Mouse (Mus musculus) CH12.LX (cell line): ENCODE data around the gene Txndc9.

ENCODE experiments used
- CTCF ChIP-seq, 2 experiments: IDR thresholded peaks in 1 of 2; conservative IDR thresholded peaks in 1 of 2; 2 replicates each; pipeline ENCODE4 v1.5.1; 2011 to 2012; ENCODE audit warnings: low read depth in 2 of 2, low read length in 2 of 2, improper control_type of control experiment in 1 of 2, inconsistent platforms in 1 of 2, mild to moderate bottlenecking in 1 of 2, moderate library complexity in 1 of 2
- EP300 ChIP-seq: IDR thresholded peaks from 2 replicates; pipeline ENCODE4 v1.6.1; 2011; ENCODE audit warnings: low read length, improper control_type of control experiment
- NRF1 ChIP-seq: IDR thresholded peaks from 2 replicates; pipeline ENCODE4 v1.6.1; 2014; ENCODE audit warnings: low read depth, mild to moderate bottlenecking, inconsistent platforms, low read length, improper control_type of control experiment, moderate library complexity
- POLR2A ChIP-seq: IDR thresholded peaks from 2 replicates; pipeline ENCODE4 v1.6.1; 2011; ENCODE audit warnings: low read depth, mild to moderate bottlenecking, improper control_type of control experiment, low read length
- ZKSCAN1 ChIP-seq: IDR thresholded peaks from 2 replicates; pipeline ENCODE4 v1.6.1; 2012; ENCODE audit warnings: low read depth, inconsistent platforms, low read length, improper control_type of control experiment, borderline replicate concordance

GRCm38 (mm10) chr1:37996226-37996625, 1.5 kb downstream of the Txndc9 start:
- TF ChIP-seq CTCF (conservative IDR thresholded peaks at IDR 0.05 in 1 of 2, IDR thresholded peaks at IDR 0.05 in 1 of 2; ENCODE audit: low read depth in 2 of 2, low read length in 2 of 2) (no peak), ZKSCAN1 (no peak), POLR2A (no peak), EP300 (no peak), NRF1 (no peak)
